Mouse (Mus musculus): ENCODE data around the gene F11.

- TF ChIP-seq MAX (IDR thresholded peaks at IDR 0.05) (no peak), CTCF (IDR thresholded peaks at IDR 0.05; ENCODE audit: control insufficient read depth, insufficient read depth, insufficient read length) (no peak), MYOD1 (IDR thresholded peaks at IDR 0.05; ENCODE audit: control insufficient read depth, insufficient read length, low read depth) (no peak), CEBPB (IDR thresholded peaks at IDR 0.05; ENCODE audit: low read depth) (no peak), USF1 (IDR thresholded peaks at IDR 0.05; ENCODE audit: low read depth) (no peak), MYOG (IDR thresholded peaks at IDR 0.05; ENCODE audit: control insufficient read depth, extremely low read depth, insufficient read length) (no peak)
Observed at GRCm38 (mm10) chr8:45268485-45268884, 6.7 kb upstream of the F11 start.

Measured in C2C12 (cell line).